Mouse (Mus musculus) olfactory bulb, adult 2 months (tissue): ENCODE results near the gene Jmjd1c. TPM values are rescaled to one million over a fixed set of nuclear protein-coding genes. Genes with fewer than 3 reads are reported as not detected.

Source experiments
- H3K27ac ChIP-seq: fragments of 200-500 bp; 2 replicates; pipeline ENCODE4 v1.5.1; 2012; ENCODE audit warnings: low read depth, low read length; ENCODE audit not compliant: insufficient read depth
- H3K4me1 ChIP-seq: fragments of 200-500 bp; 2 replicates; pipeline ENCODE4 v1.6.1; 2012; ENCODE audit warnings: low read length; ENCODE audit not compliant: control insufficient read depth, insufficient read depth
- H3K4me3 ChIP-seq: fragments of 200-500 bp; 2 replicates; pipeline ENCODE4 v1.5.1; 2012; ENCODE audit warnings: mild to moderate bottlenecking, low read depth, low read length, moderate library complexity; ENCODE audit not compliant: insufficient read depth
- CTCF ChIP-seq: fragments of 200-500 bp; IDR thresholded peaks from 2 replicates; pipeline ENCODE4 v1.5.1; 2012; ENCODE audit warnings: low read depth, mild to moderate bottlenecking, low read length, moderate library complexity; ENCODE audit not compliant: insufficient read depth
- POLR2A ChIP-seq: fragments of 200-500 bp; IDR thresholded peaks from 2 replicates; pipeline ENCODE4 v1.6.1; 2012; ENCODE audit warnings: mild to moderate bottlenecking, low read depth, low read length, moderate library complexity; ENCODE audit not compliant: insufficient read depth
- WGBS: fragments of 180-500 bp; shearing (Covaris S2); methylation state at CpG from one replicate; pipeline ENCODE4 v1.1.7; 2018; 5-methylcytosine and 5-hydroxymethylcytosine counted together
- polyA plus RNA-seq: library from polyadenylated mRNA; stranded (reverse); fragments of >200 nt; gene quantifications from 2 replicates; pipeline ENCODE4 v1.2.4, GENCODE M21; 2012; ENCODE audit warnings: low replicate concordance; ENCODE audit not compliant: missing spikeins, insufficient read depth, insufficient read length

Gene Jmjd1c
- polyA plus RNA-seq, 1 experiment = 77.0 TPM

- Histone ChIP-seq H3K27ac (no peak overlapping the region), H3K4me3 (no peak overlapping the region), H3K4me1 (peaks cover 5% of the 10 kb centered on the region)
- TF ChIP-seq POLR2A (no peak), CTCF (no peak)
- 90% methylated on average over 18 of the region's 18 CpGs for WGBS
Observed at GRCm38 (mm10) chr10:67081206-67082007, 14.5 kb upstream of the Jmjd1c start.

GRCm38 (mm10) chr10:67082531-67082930 lies 13.4 kb upstream of the Jmjd1c start:
- WGBS = 86% methylated on average over 4 of the region's 4 CpGs
- Histone ChIP-seq H3K4me1 (peaks cover 4% of the 10 kb centered on the region; the same call in 1 of the 2 replicates), H3K4me3 (no peak overlapping the region), H3K27ac (no peak overlapping the region)
- no peak for TF ChIP-seq CTCF
- TF ChIP-seq POLR2A = no peak

DNA sequence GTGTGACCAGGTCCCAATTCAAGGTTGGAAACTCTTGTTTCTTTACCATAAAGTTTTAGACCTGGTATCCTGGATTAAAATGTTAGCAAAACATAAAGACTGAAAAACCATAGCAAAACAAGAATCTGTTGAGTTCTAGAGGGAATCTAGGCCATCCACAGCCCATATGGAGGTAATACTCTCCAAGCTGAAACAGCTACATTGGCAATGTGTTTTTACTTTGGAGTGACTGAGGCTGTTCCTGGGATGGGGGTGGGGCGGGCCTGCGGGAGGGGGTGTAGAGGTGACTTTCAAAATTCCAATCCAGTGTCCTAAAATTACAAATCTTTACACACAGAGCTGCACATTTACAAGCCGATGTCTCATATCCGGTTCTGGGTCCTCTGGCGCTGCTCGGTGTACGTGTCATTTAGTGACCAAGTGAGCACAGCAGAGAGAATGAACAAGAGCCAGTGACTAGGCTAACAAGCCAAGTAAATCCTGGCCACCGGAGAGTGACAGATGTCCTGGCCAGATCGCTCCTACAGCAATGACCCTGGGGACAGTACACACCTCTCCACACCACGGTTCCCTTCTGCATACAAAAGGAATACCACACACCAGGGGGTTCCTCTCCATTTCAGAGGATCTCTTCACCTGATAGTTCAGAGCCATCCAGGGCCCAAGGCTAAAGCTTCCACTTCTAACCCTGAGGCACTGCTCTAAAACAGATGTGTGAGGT lies 12.3 kb upstream of the Jmjd1c start:
- H3K4me1 ChIP-seq = peaks cover 4% of the 10 kb centered on the region; the same call in 1 of the 2 replicates
- 86% methylated on average over 10 of the region's 10 CpGs for WGBS
- H3K27ac ChIP-seq = no peak overlapping the region; the same call in 1 of the 2 replicates
- no peak for TF ChIP-seq CTCF
- no peak overlapping the region for H3K4me3 ChIP-seq

DNA sequence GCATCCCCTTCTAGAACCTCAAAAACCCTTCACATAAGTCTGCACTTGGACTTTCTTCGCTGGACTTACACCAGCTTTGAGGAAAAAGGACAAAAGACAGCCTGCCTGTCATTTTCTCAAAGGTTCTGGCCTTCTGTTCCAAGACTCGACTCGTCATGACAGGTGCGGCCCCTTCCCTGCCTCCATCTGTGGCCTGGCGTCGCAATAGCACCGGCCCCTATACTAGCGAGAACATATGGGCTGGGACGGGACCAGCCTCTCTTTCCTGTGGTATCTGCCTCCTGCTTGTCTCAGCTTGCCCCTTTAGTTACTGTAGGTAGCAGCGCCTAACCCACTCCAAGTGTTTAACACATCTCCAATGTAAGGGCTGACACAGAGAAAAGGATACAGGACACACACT lies 10.8 kb upstream of the Jmjd1c start:
- H3K4me3 ChIP-seq = no peak overlapping the region
- peaks cover 4% of the 10 kb centered on the region; the same call in 1 of the 2 replicates for H3K4me1 ChIP-seq
- H3K27ac ChIP-seq = no peak overlapping the region
- WGBS = 93% methylated on average over 10 of the region's 10 CpGs
- no peak for TF ChIP-seq POLR2A
- TF ChIP-seq CTCF = no peak

- peaks cover 4% of the 10 kb centered on the region; the same call in 1 of the 2 replicates for H3K4me1 ChIP-seq
- H3K4me3 ChIP-seq = no peak overlapping the region
- H3K27ac ChIP-seq = no peak overlapping the region
- TF ChIP-seq POLR2A (no peak), CTCF (no peak)
- WGBS = 92% methylated on average over 7 of the region's 7 CpGs
Observed at GRCm38 (mm10) chr10:67085916-67086315, 10.0 kb upstream of the Jmjd1c start.

DNA sequence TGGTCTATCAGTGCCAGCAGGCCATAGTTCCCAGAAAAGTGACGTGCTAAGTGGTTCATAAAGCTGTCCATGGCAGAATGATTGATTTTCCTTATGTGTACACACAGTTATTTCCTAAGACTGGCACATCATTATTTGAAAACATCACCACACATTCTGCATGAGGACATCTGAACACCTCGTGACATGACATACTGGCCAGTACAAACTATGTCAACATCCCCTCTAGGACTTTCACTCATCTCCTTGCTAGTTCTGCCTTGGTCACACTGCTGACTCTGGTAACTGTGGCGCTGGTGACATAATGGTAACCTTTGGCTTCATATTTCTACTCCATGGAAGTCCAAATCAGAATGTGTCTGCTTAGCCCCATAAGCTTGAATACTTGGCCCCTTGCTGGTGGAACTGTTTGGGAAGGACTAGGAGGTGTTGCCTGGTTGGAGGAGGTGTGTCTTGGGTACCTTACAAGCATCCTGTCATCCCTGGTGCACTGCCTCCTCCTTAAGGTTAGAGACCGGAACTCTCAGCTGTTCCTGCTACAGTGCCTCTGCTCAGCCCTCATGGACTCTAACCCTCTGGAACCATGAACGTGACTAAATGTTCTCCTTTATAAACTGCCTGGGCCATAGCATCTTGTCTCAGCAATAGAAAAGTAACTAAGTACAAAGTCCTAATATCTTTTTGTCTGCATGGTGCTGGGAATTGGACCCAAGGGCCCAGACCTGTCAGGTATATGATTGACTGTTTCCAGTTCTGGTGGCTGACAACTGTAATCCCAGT lies 8.3 kb upstream of the Jmjd1c start:
- Histone ChIP-seq H3K4me1 (peaks cover 4% of the 10 kb centered on the region; the same call in 1 of the 2 replicates), H3K27ac (no peak overlapping the region), H3K4me3 (no peak overlapping the region)
- no peak for TF ChIP-seq POLR2A
- no peak for TF ChIP-seq CTCF
- WGBS = 98% methylated on average over 5 of the region's 5 CpGs

GRCm38 (mm10) chr10:67090611-67091010 lies 5.3 kb upstream of the Jmjd1c start:
- Histone ChIP-seq H3K27ac (no peak overlapping the region), H3K4me1 (peaks cover 4% of the 10 kb centered on the region; the same call in 1 of the 2 replicates), H3K4me3 (no peak overlapping the region)
- TF ChIP-seq POLR2A = no peak
- 92% methylated on average over 4 of the region's 4 CpGs for WGBS

DNA sequence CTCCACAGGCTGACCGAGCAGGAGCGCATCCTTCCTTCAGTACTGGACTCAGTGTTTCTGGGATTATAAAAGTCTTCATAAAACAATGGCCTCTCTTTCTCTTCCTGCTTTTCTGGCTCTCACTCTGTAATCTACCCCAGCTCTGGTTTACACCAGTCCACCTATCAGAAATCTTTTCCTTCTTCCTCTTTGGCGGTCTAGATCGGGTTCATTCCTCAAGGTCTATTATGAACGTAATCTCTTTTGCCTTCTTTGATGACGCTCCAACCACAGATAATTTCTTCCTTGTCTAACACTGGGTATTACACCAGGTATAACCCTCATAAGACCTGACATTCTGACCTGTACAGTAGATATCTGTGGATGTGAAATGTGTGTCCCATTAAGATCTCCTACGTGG lies 1.0 kb upstream of the Jmjd1c start:
- 91% methylated on average over 7 of the region's 7 CpGs for WGBS
- TF ChIP-seq POLR2A = no peak
- no peak overlapping the region for H3K4me3 ChIP-seq
- no peak overlapping the region for H3K27ac ChIP-seq
- peaks cover 5% of the 10 kb centered on the region for H3K4me1 ChIP-seq
